Mouse (Mus musculus) adrenal gland, postnatal 36 days (tissue): ENCODE measurements around the gene Olfr1258. TPM values are rescaled to one million over a fixed set of nuclear protein-coding genes. Genes with fewer than 3 reads are reported as not detected.
"Not testable (repeated sequence)": the region's sequence is repeated elsewhere in the genome, so short reads cannot be mapped to it uniquely, and the experiment has no call there.

Experiments
- DNase-seq, 2 experiments: peaks; one replicate each; pipeline ENCODE4 v3.0.0; 2021; ENCODE audit warnings: mixed read lengths in 1 of 2
- long read RNA-seq, 2 experiments: library from polyadenylated mRNA; stranded (forward); transcript quantifications; one replicate each; pipeline ENCODE4 v2.0.0; 2021; ENCODE audit warnings: borderline sequencing depth in 2 of 2
- total RNA-seq, 2 experiments: library from RNA; stranded (reverse); gene quantifications; 2 replicates each; pipeline ENCODE4 v1.2.3; 2021

The Olfr1258 gene
- total RNA-seq: not detected
- long read RNA-seq, experiment 1: 0 reads
- long read RNA-seq, experiment 2: 0 reads

DNA sequence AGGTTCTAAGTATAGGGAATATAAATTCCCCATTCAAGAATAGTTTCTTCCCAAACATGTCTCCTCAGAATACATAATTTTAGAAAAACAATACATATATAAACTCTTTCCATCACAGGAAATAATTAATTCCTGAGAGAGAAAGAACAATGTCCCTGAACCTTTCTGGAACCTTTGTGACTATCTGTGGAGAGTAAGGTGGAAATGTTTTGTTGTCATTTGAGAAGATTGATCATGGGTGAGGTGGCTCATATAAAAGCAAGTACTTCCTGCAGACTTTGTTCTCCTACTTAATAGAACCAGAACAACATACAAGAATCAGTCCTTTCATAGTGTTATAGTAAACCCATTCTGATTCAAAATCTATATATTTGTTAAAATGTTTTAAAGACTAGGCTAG is at the start of gene Olfr1258:
Olfr1258 (plus strand) TSS at position 301 of the 400 bp plus-strand sequence.
- DNase-seq: no peak

GRCm38 (mm10) chr2:89878137-89878536 is 49.0 kb upstream of the Olfr1258 start, which contains the start of gene Olfr1257:
TSS of gene Olfr1257 (plus strand) at chr2:89878437.
- DNase-seq: no peak

DNA sequence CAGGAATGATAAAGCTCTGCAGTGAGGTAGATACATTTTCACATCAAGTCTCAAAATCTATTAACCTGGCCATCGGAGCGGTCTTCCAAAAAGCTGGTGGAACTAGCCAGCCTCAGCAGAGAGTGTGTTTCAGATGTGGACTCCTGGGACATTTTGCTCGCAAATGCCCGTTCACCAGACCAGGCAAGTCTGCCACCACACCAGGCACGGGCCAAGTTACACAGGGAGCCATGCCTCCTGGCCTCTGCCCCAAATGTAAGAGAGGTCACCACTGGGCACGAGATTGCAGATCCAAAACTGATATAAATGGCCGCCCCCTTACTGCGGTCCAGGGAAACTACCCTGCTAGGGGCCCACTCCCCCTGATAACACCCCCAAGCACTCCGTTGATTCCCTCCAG is 14.5 kb upstream of the Olfr1258 start:
- DNase-seq: not testable (repeated sequence)

DNA sequence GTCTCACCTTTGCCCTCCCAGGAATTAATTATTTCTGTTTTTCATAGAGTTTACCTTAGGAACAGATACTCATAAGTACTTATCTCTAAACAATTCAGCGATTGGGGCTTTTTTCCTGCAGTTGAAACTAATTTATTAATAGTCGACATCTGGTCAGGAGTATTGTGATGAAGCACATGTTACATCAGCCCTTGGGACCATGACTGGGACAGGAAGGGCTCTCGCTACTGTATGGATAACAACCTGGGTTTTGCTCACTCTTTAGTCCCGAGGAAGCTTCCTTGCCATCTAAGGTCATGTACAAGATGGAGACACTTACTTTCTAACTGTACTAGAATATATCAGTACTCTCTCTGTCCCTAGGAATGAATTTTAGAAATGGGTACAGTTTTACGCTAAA is 21.5 kb downstream of the Olfr1258 start, which contains the start of gene Olfr1259:
Olfr1259 (minus strand) TSS at position 101 of the 400 bp plus-strand sequence.
- no peak for DNase-seq

DNA sequence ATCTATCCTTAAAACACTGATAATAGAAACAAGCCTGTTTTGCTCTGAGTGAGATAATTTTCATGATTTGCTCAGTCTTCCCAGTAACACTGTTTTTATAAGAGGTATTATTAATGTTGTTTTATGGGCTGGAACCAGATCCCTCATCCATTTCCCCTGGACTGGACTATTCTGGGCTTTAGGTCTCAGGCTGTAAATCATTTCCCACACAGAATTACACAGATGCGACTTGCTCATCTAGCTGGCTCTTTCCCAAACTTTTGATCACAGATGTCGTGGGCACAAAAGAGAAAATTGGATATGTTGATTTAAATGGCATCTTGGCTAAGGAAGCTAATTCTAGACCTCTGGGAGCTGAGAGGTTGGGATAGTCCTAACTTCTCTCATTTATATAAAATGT is 47.1 kb downstream of the Olfr1258 start, which contains the start of gene Olfr1260:
Olfr1260 (plus strand) TSS at position 157 of the 400 bp plus-strand sequence.
- no peak for DNase-seq

GRCm38 (mm10) chr2:89977709-89978108 is 50.6 kb downstream of the Olfr1258 start:
- no peak for DNase-seq

Other genes starting within 250 kb of the Olfr1258 start
- gene Olfr1252, start 202.3 kb upstream of the Olfr1258 start, total RNA-seq: not detected
- not detected for gene Olfr1253, start 170.2 kb upstream of the Olfr1258 start, total RNA-seq
- not detected for gene Olfr1254, start 133.7 kb upstream of the Olfr1258 start, total RNA-seq
- not detected for gene Olfr1255, start 115.3 kb upstream of the Olfr1258 start, total RNA-seq
- gene Olfr1256, start 85.8 kb upstream of the Olfr1258 start, total RNA-seq: not detected
- gene Olfr48, start 79.1 kb upstream of the Olfr1258 start, total RNA-seq: not detected
- not detected for gene Olfr1257, start 48.9 kb upstream of the Olfr1258 start, total RNA-seq
- not detected for gene Olfr1259, start 21.4 kb downstream of the Olfr1258 start, total RNA-seq
- not detected for gene Olfr1260, start 47.0 kb downstream of the Olfr1258 start, total RNA-seq
- not detected for gene Olfr1261, start 63.9 kb downstream of the Olfr1258 start, total RNA-seq
- not detected for gene Olfr1262, start 72.8 kb downstream of the Olfr1258 start, total RNA-seq
- not detected for gene Olfr1263, start 84.8 kb downstream of the Olfr1258 start, total RNA-seq
- not detected for gene Olfr1264, start 98.3 kb downstream of the Olfr1258 start, total RNA-seq
- gene Olfr1265, start 108.0 kb downstream of the Olfr1258 start, total RNA-seq: not detected
- gene Olfr140, start 136.3 kb downstream of the Olfr1258 start, total RNA-seq: not detected
- gene Olfr1269, start 194.1 kb downstream of the Olfr1258 start, total RNA-seq: not detected
- gene Olfr32, start 215.0 kb downstream of the Olfr1258 start, total RNA-seq: not detected
- gene Olfr1270, start 225.8 kb downstream of the Olfr1258 start, total RNA-seq: not detected